Comparison of ENCODE assay signal across 7 mouse cellular contexts in genomic region chr9:41889568-41890272, GRCm38 (mm10).
DNase-seq lines count a peak whose midpoint lies in the region; ATAC-seq and TF ChIP-seq lines count a peak whose summit lies in the region.

No protein-coding gene starts in this region.

- H3K36me3 ChIP-seq in lung, postnatal 0 days (ENCODE audit: insufficient read depth, low read length): no peaks in the 10 kb centered on the region
- H3K36me3 ChIP-seq in forebrain, embryonic 13.5 days (ENCODE audit: poor library complexity, severe bottlenecking): no peaks in the 10 kb centered on the region
- no peaks in the 10 kb centered on the region for H3K36me3 ChIP-seq in intestine, embryonic 16.5 days (ENCODE audit: control insufficient read depth, insufficient read depth, low read length)
- H3K36me3 ChIP-seq in neural tube, embryonic 14.5 days (ENCODE audit: control insufficient read depth, insufficient read depth, low read length): no peaks in the 10 kb centered on the region

- TF ChIP-seq CTCF in lung, postnatal 0 days (IDR thresholded peaks at IDR 0.05): no peak
- no peak for TF ChIP-seq CTCF in lung, adult 2 months (IDR thresholded peaks at IDR 0.05; ENCODE audit: insufficient read depth, low read length)

- peak; percentile 70 for DNase-seq in lung, postnatal 0 days (ENCODE audit: low spot score)
- no peak for DNase-seq in lung, adult 2 months
- no peak for DNase-seq in frontal cortex, postnatal 10 days (ENCODE audit: low spot score in 2 of 2)
- DNase-seq in adrenal gland, postnatal 4 days (ENCODE audit: low spot score in 2 of 2): no peak

- no peak overlapping the region for H3K9ac ChIP-seq in lung, postnatal 0 days (replicated peaks; ENCODE audit: low read depth)
- peak overlapping the region; percentile 65 for H3K9ac ChIP-seq in forebrain, embryonic 13.5 days
- H3K9ac ChIP-seq in intestine, embryonic 16.5 days (ENCODE audit: low read depth, low read length): peak overlapping the region; percentile 62
- peak overlapping the region; percentile 58; the same call in 1 of the 2 replicates for H3K9ac ChIP-seq in neural tube, embryonic 14.5 days (replicated peaks; ENCODE audit: low read depth, low read length)

- H3K4me1 ChIP-seq in lung, postnatal 0 days (ENCODE audit: insufficient read depth, low read depth, low read length): no peaks in the 10 kb centered on the region
- no peaks in the 10 kb centered on the region for H3K4me1 ChIP-seq in lung, adult 2 months (ENCODE audit: control insufficient read depth, insufficient read depth, low read length)
- H3K4me1 ChIP-seq in forebrain, embryonic 13.5 days: peaks cover 37% of the 10 kb centered on the region
- peaks cover 19% of the 10 kb centered on the region for H3K4me1 ChIP-seq in intestine, embryonic 16.5 days (ENCODE audit: control insufficient read depth, insufficient read depth, low read length)
- peaks cover 21% of the 10 kb centered on the region for H3K4me1 ChIP-seq in neural tube, embryonic 14.5 days (ENCODE audit: control insufficient read depth, insufficient read depth, low read length)

- H3K27ac ChIP-seq in lung, postnatal 0 days (ENCODE audit: low read length): peak overlapping the region; percentile 78
- peak overlapping the region; percentile 99 for H3K27ac ChIP-seq in forebrain, embryonic 13.5 days
- peak overlapping the region; percentile 85 for H3K27ac ChIP-seq in intestine, embryonic 16.5 days (ENCODE audit: low read length)
- peak overlapping the region; percentile 98 for H3K27ac ChIP-seq in neural tube, embryonic 14.5 days (ENCODE audit: low read depth, low read length)

- no peaks in the 10 kb centered on the region for H3K27me3 ChIP-seq in lung, postnatal 0 days (replicated peaks; ENCODE audit: insufficient read depth, low read length)
- no peaks in the 10 kb centered on the region for H3K27me3 ChIP-seq in forebrain, embryonic 13.5 days
- no peaks in the 10 kb centered on the region for H3K27me3 ChIP-seq in intestine, embryonic 16.5 days (replicated peaks; ENCODE audit: control insufficient read depth, insufficient read depth, low read length)
- H3K27me3 ChIP-seq in neural tube, embryonic 14.5 days (ENCODE audit: control insufficient read depth, insufficient read depth, low read length): no peaks in the 10 kb centered on the region

- TF ChIP-seq POLR2A in lung, adult 2 months (IDR thresholded peaks at IDR 0.05; ENCODE audit: borderline replicate concordance, extremely low read depth, low read depth, low read length): no peak

- 29% methylated on average over 12 of the region's 12 CpGs for WGBS in lung, postnatal 0 days
- 36% methylated on average over 12 of the region's 12 CpGs for WGBS in lung, adult 2 months
- WGBS in forebrain, embryonic 13.5 days: 37% methylated on average over 12 of the region's 12 CpGs
- WGBS in intestine, embryonic 16.5 days: 38% methylated on average over 12 of the region's 12 CpGs
- WGBS in neural tube, embryonic 14.5 days: 42% methylated on average over 12 of the region's 12 CpGs

- no peaks in the 10 kb centered on the region for H3K9me3 ChIP-seq in lung, postnatal 0 days (ENCODE audit: low read length)
- H3K9me3 ChIP-seq in forebrain, embryonic 13.5 days (replicated peaks): no peaks in the 10 kb centered on the region
- no peaks in the 10 kb centered on the region for H3K9me3 ChIP-seq in intestine, embryonic 16.5 days (ENCODE audit: control insufficient read depth, low read length)
- no peaks in the 10 kb centered on the region for H3K9me3 ChIP-seq in neural tube, embryonic 14.5 days (ENCODE audit: control insufficient read depth, low read length)

- H3K4me3 ChIP-seq in lung, postnatal 0 days (ENCODE audit: low read depth, low read length): peak overlapping the region; percentile 40
- H3K4me3 ChIP-seq in lung, adult 2 months (replicated peaks; ENCODE audit: extremely low read depth, low read depth, low read length): no peak overlapping the region
- H3K4me3 ChIP-seq in forebrain, embryonic 13.5 days: peak overlapping the region; percentile 22; the same call in 1 of the 2 replicates
- peak overlapping the region; percentile 34 for H3K4me3 ChIP-seq in intestine, embryonic 16.5 days (ENCODE audit: low read length)
- peak overlapping the region; percentile 19 for H3K4me3 ChIP-seq in neural tube, embryonic 14.5 days (ENCODE audit: low read depth, low read length)

- no peak for TF ChIP-seq EP300 in lung, postnatal 0 days (IDR thresholded peaks at IDR 0.05)

- ATAC-seq in lung, postnatal 0 days: peak; percentile 35
- peak; percentile 31 for ATAC-seq in forebrain, embryonic 13.5 days
- peak; percentile 61 for ATAC-seq in intestine, embryonic 16.5 days
- peak; percentile 53 for ATAC-seq in neural tube, embryonic 14.5 days (ENCODE audit: low read depth)

- H3K4me2 ChIP-seq in lung, postnatal 0 days (replicated peaks; ENCODE audit: low read depth, low read length): peak overlapping the region; percentile 71
- peak overlapping the region; percentile 57 for H3K4me2 ChIP-seq in forebrain, embryonic 13.5 days
- H3K4me2 ChIP-seq in intestine, embryonic 16.5 days (ENCODE audit: low read depth, low read length): peak overlapping the region; percentile 82
- peak overlapping the region; percentile 59 for H3K4me2 ChIP-seq in neural tube, embryonic 14.5 days (ENCODE audit: low read depth, low read length)
